Comparison of ENCODE assay signal across 16 mouse cellular contexts in genomic region chr6:115592458-115592857, GRCm38 (mm10). TPM values are rescaled to one million over a fixed set of nuclear protein-coding genes. Genes with fewer than 3 reads are reported as not detected.
DNase-seq lines count a peak whose midpoint lies in the region; ATAC-seq and TF ChIP-seq lines count a peak whose summit lies in the region.
"Had no signal": no experiment of that assay in that cellular context is flagged by ENCODE, and none has a peak within 500 bp of the region (broad histone marks: within the 10 kb centered on the region; RNA-seq: fewer than 3 reads in every experiment).

Gene Mkrn2os, minus strand, starts transcription at chr6:115592576.

- peak within 1 kb of the TSS; percentile 66 for H3K9ac ChIP-seq in liver, adult 2 months (ENCODE audit: low read depth, low read length)
- peak within 1 kb of the TSS; percentile 22; the same call in 1 of the 2 replicates for H3K9ac ChIP-seq in liver, embryonic 11.5 days (ENCODE audit: low read depth, low read length)
- 0 out of 2 replicates have a peak within 1 kb of the TSS, but pooled peaks have one; percentile 18 for H3K9ac ChIP-seq in stomach, postnatal 0 days (ENCODE audit: low read length)
- H3K9ac ChIP-seq in midbrain, embryonic 11.5 days (ENCODE audit: low read length): no peak within 1 kb of the TSS
- H3K9ac ChIP-seq: midbrain, embryonic 12.5 days; neural tube, embryonic 12.5 days had no signal

- H3K4me2 ChIP-seq in liver, embryonic 11.5 days: peak within 1 kb of the TSS; percentile 43
- H3K4me2 ChIP-seq in stomach, postnatal 0 days (replicated peaks; ENCODE audit: low read depth): peak within 1 kb of the TSS; percentile 32; the same call in 1 of the 2 replicates
- H3K4me2 ChIP-seq in midbrain, embryonic 11.5 days: no peak within 1 kb of the TSS
- H3K4me2 ChIP-seq: midbrain, embryonic 12.5 days; neural tube, embryonic 12.5 days had no signal

- no peaks in the 10 kb centered on the region for H3K27me3 ChIP-seq in liver, adult 2 months (ENCODE audit: control insufficient read depth, insufficient read depth, low read length)
- no peaks in the 10 kb centered on the region; the same call in 1 of the 2 replicates for H3K27me3 ChIP-seq in liver, embryonic 11.5 days (replicated peaks; ENCODE audit: control insufficient read depth, insufficient read depth, low read length)
- H3K27me3 ChIP-seq in stomach, postnatal 0 days (ENCODE audit: control insufficient read depth, insufficient read depth, low read length): no peaks in the 10 kb centered on the region
- no peaks in the 10 kb centered on the region for H3K27me3 ChIP-seq in midbrain, embryonic 11.5 days (ENCODE audit: control insufficient read depth, insufficient read depth, low read length)
- H3K27me3 ChIP-seq: midbrain, embryonic 12.5 days; neural tube, embryonic 12.5 days had no signal

- 22% methylated on average over 5 of the region's 5 CpGs for WGBS in liver, adult 2 months
- WGBS in liver, embryonic 11.5 days: 56% methylated on average over 5 of the region's 5 CpGs
- WGBS in stomach, postnatal 0 days: 40% methylated on average over 5 of the region's 5 CpGs
- 65% methylated on average over 5 of the region's 5 CpGs for WGBS in midbrain, embryonic 11.5 days

- DNase-seq in liver, adult 2 months (ENCODE audit: extremely low read depth, low read depth, low spot score): peak; percentile 93
- DNase-seq in liver: no peak
- peak; percentile 68 to 79 for DNase-seq in kidney, adult 8-10 months
- no peak for DNase-seq in liver, embryonic 11.5 days (ENCODE audit: low spot score)
- DNase-seq in stomach, postnatal 0 days (ENCODE audit: low spot score): peak; percentile 62
- DNase-seq in spleen, postnatal 36 days (ENCODE audit: low spot score in 2 of 2): no peak
- no peak for DNase-seq in embryo, embryonic 10.5 days (ENCODE audit: low spot score)
- DNase-seq in midbrain, embryonic 11.5 days (ENCODE audit: low spot score, missing footprints): no peak
- DNase-seq: B cell, adult 2 months; cerebellum, adult 9-11 months; lung, postnatal 10 days; right cerebral cortex, postnatal 14 days had no signal

- H3K36me3 ChIP-seq in liver, adult 2 months (ENCODE audit: control insufficient read depth, insufficient read depth, low read length): no peaks in the 10 kb centered on the region
- no peaks in the 10 kb centered on the region for H3K36me3 ChIP-seq in liver, embryonic 11.5 days (ENCODE audit: control insufficient read depth, insufficient read depth, low read length)
- H3K36me3 ChIP-seq in stomach, postnatal 0 days (ENCODE audit: control insufficient read depth, insufficient read depth, low read length): no peaks in the 10 kb centered on the region
- no peaks in the 10 kb centered on the region for H3K36me3 ChIP-seq in midbrain, embryonic 11.5 days (ENCODE audit: control insufficient read depth, insufficient read depth, low read length)
- H3K36me3 ChIP-seq: G1E; midbrain, embryonic 12.5 days; neural tube, embryonic 12.5 days had no signal

- no peak for TF ChIP-seq CTCF in liver, adult 2 months (IDR thresholded peaks at IDR 0.05; ENCODE audit: low read depth, low read length)
- TF ChIP-seq CTCF in stomach, postnatal 0 days (IDR thresholded peaks at IDR 0.05; ENCODE audit: low read depth): peak; percentile 21; the same call in 1 of the 2 replicates

- peaks cover 8% of the 10 kb centered on the region for H3K4me1 ChIP-seq in liver, adult 2 months (ENCODE audit: control insufficient read depth, insufficient read depth, low read length)
- no peaks in the 10 kb centered on the region for H3K4me1 ChIP-seq in liver, embryonic 11.5 days (replicated peaks; ENCODE audit: control insufficient read depth, insufficient read depth, low read length)
- H3K4me1 ChIP-seq in stomach, postnatal 0 days (replicated peaks; ENCODE audit: control insufficient read depth, insufficient read depth): no peaks in the 10 kb centered on the region
- no peaks in the 10 kb centered on the region for H3K4me1 ChIP-seq in midbrain, embryonic 11.5 days (ENCODE audit: control insufficient read depth, insufficient read depth, low read length)
- H3K4me1 ChIP-seq: midbrain, embryonic 12.5 days; neural tube, embryonic 12.5 days had no signal

- H3K9me3 ChIP-seq in liver, embryonic 11.5 days (ENCODE audit: control insufficient read depth, low read length): no peaks in the 10 kb centered on the region
- no peaks in the 10 kb centered on the region for H3K9me3 ChIP-seq in stomach, postnatal 0 days (ENCODE audit: control insufficient read depth, low read length)
- H3K9me3 ChIP-seq in midbrain, embryonic 11.5 days (ENCODE audit: control insufficient read depth, low read length): no peaks in the 10 kb centered on the region
- H3K9me3 ChIP-seq: G1E; midbrain, embryonic 12.5 days; neural tube, embryonic 12.5 days had no signal

- peak within 1 kb of the TSS; percentile 72 for H3K27ac ChIP-seq in liver, adult 2 months (replicated peaks; ENCODE audit: insufficient read depth, low read depth, low read length)
- H3K27ac ChIP-seq in liver, embryonic 11.5 days (ENCODE audit: low read depth, low read length): no peak within 1 kb of the TSS
- H3K27ac ChIP-seq in stomach, postnatal 0 days (replicated peaks): peak within 1 kb of the TSS; percentile 70; the same call in 1 of the 2 replicates
- no peak within 1 kb of the TSS for H3K27ac ChIP-seq in midbrain, embryonic 11.5 days (ENCODE audit: low read depth, low read length)
- H3K27ac ChIP-seq: midbrain, embryonic 12.5 days; neural tube, embryonic 12.5 days had no signal

- no peaks in the 10 kb centered on the region; the same call in 1 of the 2 replicates for H3K79me2 ChIP-seq in liver, adult 2 months (ENCODE audit: control insufficient read depth, insufficient read depth, low read length)

- no peak for TF ChIP-seq POLR2A in liver, adult 2 months (IDR thresholded peaks at IDR 0.05; ENCODE audit: extremely low read depth, insufficient read depth, low read length)

- peak within 1 kb of the TSS; percentile 57 for H3K4me3 ChIP-seq in liver, adult 2 months (ENCODE audit: insufficient read depth, low read depth, low read length)
- 0 out of 2 replicates have a peak within 1 kb of the TSS, but pooled peaks have one; percentile 5 for H3K4me3 ChIP-seq in liver, embryonic 11.5 days (ENCODE audit: low read depth, low read length)
- peak within 1 kb of the TSS; percentile 18 for H3K4me3 ChIP-seq in stomach, postnatal 0 days (ENCODE audit: low read depth, low read length)
- no peak within 1 kb of the TSS for H3K4me3 ChIP-seq in midbrain, embryonic 11.5 days (ENCODE audit: low read depth, low read length)
- H3K4me3 ChIP-seq: midbrain, embryonic 12.5 days; neural tube, embryonic 12.5 days had no signal

- ATAC-seq in liver, embryonic 11.5 days (replicated peaks; ENCODE audit: low FRiP score): no peak
- ATAC-seq in stomach, postnatal 0 days (ENCODE audit: low FRiP score, low TSS enrichment): peak; percentile 91
- ATAC-seq in midbrain, embryonic 11.5 days (ENCODE audit: low FRiP score): no peak

- TF ChIP-seq EP300 in stomach, postnatal 0 days (optimal IDR thresholded peaks at IDR 0.05): no peak

RNA-seq across cellular contexts. Expression of gene Mkrn2os, which starts in this region (rescaled TPM):
- 19.2 and 19.5 TPM in 2 replicates for total RNA-seq in liver, adult 2 months (2014; rRNA removed)
- 25.4 and 29.3 TPM in 2 replicates for polyA plus RNA-seq in liver, adult 2 months (2012; rRNA removed)
- 5.6 and 6.3 TPM in 2 replicates for polyA plus RNA-seq in liver, embryonic 11.5 days (2014; fragmentation: Nextera tagmentation; extraction: Ambion mirVana)
- polyA plus RNA-seq in stomach, postnatal 0 days (2015; fragmentation: Nextera tagmentation; extraction: Ambion mirVana): 27.4 and 30.5 TPM in 2 replicates
- polyA plus RNA-seq in midbrain, embryonic 11.5 days (2014; fragmentation: Nextera tagmentation; extraction: Ambion mirVana): 0.15 and 0.19 TPM in 2 replicates
- total RNA-seq: G1E; left cerebral cortex, postnatal 10 days had no signal
- polyA plus RNA-seq: G1E had no signal

Comparison
In these comparisons a context has a peak if more than half of its experiments do, and no peak if none do; other contexts are left out.
1. DNase-seq: peak in liver, adult 2 months (single experiment), kidney, adult 8-10 months (2 of 2) and stomach, postnatal 0 days (single experiment); none in liver (single experiment), liver, embryonic 11.5 days (single experiment), spleen, postnatal 36 days (0 of 2), embryo, embryonic 10.5 days (single experiment) and midbrain, embryonic 11.5 days (single experiment).
2. H3K27ac ChIP-seq: peak in liver, adult 2 months (single experiment) and stomach, postnatal 0 days (single experiment); none in liver, embryonic 11.5 days (single experiment) and midbrain, embryonic 11.5 days (single experiment).